ENCODE assay signal across 13 mouse cellular contexts in genomic region chr1:87206339-87206738, GRCm38 (mm10). TPM values are rescaled to one million over a fixed set of nuclear protein-coding genes. Genes with fewer than 3 reads are reported as not detected.
DNase-seq lines count a peak whose midpoint lies in the region; ATAC-seq lines count a peak whose summit lies in the region.
"Had no signal": no experiment of that assay in that cellular context is flagged by ENCODE, and none has a peak within 500 bp of the region (broad histone marks: within the 10 kb centered on the region; RNA-seq: fewer than 3 reads in every experiment).

No protein-coding gene starts in this region.

- H3K4me1 ChIP-seq in kidney, embryonic 14.5 days (ENCODE audit: control insufficient read depth, insufficient read depth, low read length) = 0 out of 2 replicates have a peak, but pooled peaks cover 5% of the 10 kb centered on the region
- H3K4me1 ChIP-seq: forebrain, embryonic 13.5 days; hindbrain, embryonic 13.5 days had no signal

- 0 out of 2 replicates have a peak, but pooled peaks have one; percentile 18 for ATAC-seq in kidney, embryonic 14.5 days (ENCODE audit: low FRiP score, low TSS enrichment)
- peak; percentile 45 for ATAC-seq in granulocyte monocyte progenitor cell, adult 5-6 weeks (replicated peaks; ENCODE audit: poor library complexity, severe bottlenecking)
- ATAC-seq: forebrain, embryonic 13.5 days; midbrain, embryonic 13.5 days; Patski had no signal

- no peaks in the 10 kb centered on the region for H3K9me3 ChIP-seq in kidney, embryonic 14.5 days (ENCODE audit: control insufficient read depth, low read length)
- H3K9me3 ChIP-seq: forebrain, embryonic 13.5 days; hindbrain, embryonic 13.5 days; midbrain, embryonic 13.5 days had no signal

- peak overlapping the region; percentile 2; the same call in 1 of the 2 replicates for H3K4me2 ChIP-seq in kidney, embryonic 14.5 days (replicated peaks; ENCODE audit: low read depth, low read length)
- H3K4me2 ChIP-seq: forebrain, embryonic 13.5 days; hindbrain, embryonic 13.5 days; midbrain, embryonic 13.5 days had no signal

- H3K36me3 ChIP-seq in kidney, embryonic 14.5 days (ENCODE audit: control insufficient read depth, insufficient read depth, low read length) = no peaks in the 10 kb centered on the region
- H3K36me3 ChIP-seq: hindbrain, embryonic 13.5 days; midbrain, embryonic 13.5 days had no signal

- no peak overlapping the region for H3K9ac ChIP-seq in kidney, embryonic 14.5 days (ENCODE audit: low read depth, low read length)
- H3K9ac ChIP-seq: forebrain, embryonic 13.5 days; hindbrain, embryonic 13.5 days; midbrain, embryonic 13.5 days had no signal

- no peak overlapping the region for H3K4me3 ChIP-seq in kidney, embryonic 14.5 days (ENCODE audit: low read length)
- H3K4me3 ChIP-seq: forebrain, embryonic 13.5 days; hindbrain, embryonic 13.5 days; midbrain, embryonic 13.5 days had no signal

- H3K27ac ChIP-seq in kidney, embryonic 14.5 days (ENCODE audit: low read depth, low read length) = no peak overlapping the region
- H3K27ac ChIP-seq: forebrain, embryonic 13.5 days; hindbrain, embryonic 13.5 days; midbrain, embryonic 13.5 days had no signal

- 20% methylated on average over 17 of the region's 17 CpGs for WGBS in kidney, embryonic 14.5 days

- no peaks in the 10 kb centered on the region; the same call in 1 of the 2 replicates for H3K27me3 ChIP-seq in kidney, embryonic 14.5 days (ENCODE audit: control insufficient read depth, insufficient read depth, low read length)

- DNase-seq in kidney, postnatal 10 days = no peak
- peak; percentile 38 for DNase-seq in thymus, postnatal 0 days (ENCODE audit: low spot score)
- no peak for DNase-seq in thymus, adult 18-20 months
- DNase-seq in thymus, postnatal 25 days = peak; percentile 25
- no peak for DNase-seq in frontal cortex, postnatal 25 days (ENCODE audit: low spot score in 2 of 2)
- DNase-seq in right cerebral cortex, postnatal 4 days = no peak

RNA-seq across cellular contexts. Expression of gene Chrng, which starts 1.9 kb away (rescaled TPM):
- polyA plus RNA-seq in kidney, embryonic 14.5 days (2014; fragmentation: Nextera tagmentation; extraction: Ambion mirVana) = 0.30 and 0.34 TPM in 2 replicates
- polyA plus RNA-seq in thymus, postnatal 0 days (2015; fragmentation: Nextera tagmentation; extraction: Ambion mirVana) = 0.53 and 0.70 TPM in 2 replicates
- total RNA-seq in granulocyte monocyte progenitor cell, adult 5-6 weeks (2014; fragmentation: Nextera tagmentation) = not detected in 2 replicates
- 0.05 TPM in 1 of 2 replicates, not detected in the other for total RNA-seq in granulocyte monocyte progenitor cell, adult 5-6 weeks (2017)
- total RNA-seq: left cerebral cortex, postnatal 25 days had no signal
- polyA plus RNA-seq: forebrain, embryonic 13.5 days; midbrain, embryonic 13.5 days; Patski had no signal

RNA-seq across cellular contexts. Expression of gene Eif4e2, which starts 7.4 kb away (rescaled TPM):
- 122 and 150 TPM in 2 replicates for polyA plus RNA-seq in kidney, embryonic 14.5 days (2014; fragmentation: Nextera tagmentation; extraction: Ambion mirVana)
- 167 and 170 TPM in 2 replicates for polyA plus RNA-seq in thymus, postnatal 0 days (2015; fragmentation: Nextera tagmentation; extraction: Ambion mirVana)
- 82.9 and 93.1 TPM in 2 replicates for total RNA-seq in granulocyte monocyte progenitor cell, adult 5-6 weeks (2014; fragmentation: Nextera tagmentation)
- 137 and 140 TPM in 2 replicates for total RNA-seq in granulocyte monocyte progenitor cell, adult 5-6 weeks (2017)

RNA-seq across cellular contexts. Expression of gene Chrnd, which starts 15.9 kb away (rescaled TPM):
- polyA plus RNA-seq in kidney, embryonic 14.5 days (2014; fragmentation: Nextera tagmentation; extraction: Ambion mirVana) = 0.13 and 0.62 TPM in 2 replicates
- 0.14 and 0.24 TPM in 2 replicates for polyA plus RNA-seq in thymus, postnatal 0 days (2015; fragmentation: Nextera tagmentation; extraction: Ambion mirVana)
- not detected in 2 replicates for total RNA-seq in granulocyte monocyte progenitor cell, adult 5-6 weeks (2014; fragmentation: Nextera tagmentation)
- not detected in 2 replicates for total RNA-seq in granulocyte monocyte progenitor cell, adult 5-6 weeks (2017)
- total RNA-seq: left cerebral cortex, postnatal 25 days had no signal
- polyA plus RNA-seq: forebrain, embryonic 13.5 days; midbrain, embryonic 13.5 days; Patski had no signal

RNA-seq across cellular contexts. Expression of gene Prss56, which starts 23.2 kb away (rescaled TPM):
- polyA plus RNA-seq in kidney, embryonic 14.5 days (2014; fragmentation: Nextera tagmentation; extraction: Ambion mirVana) = not detected in 2 replicates
- polyA plus RNA-seq in thymus, postnatal 0 days (2015; fragmentation: Nextera tagmentation; extraction: Ambion mirVana) = 0.10 and 0.36 TPM in 2 replicates
- not detected in 2 replicates for total RNA-seq in granulocyte monocyte progenitor cell, adult 5-6 weeks (2014; fragmentation: Nextera tagmentation)
- not detected in 2 replicates for total RNA-seq in granulocyte monocyte progenitor cell, adult 5-6 weeks (2017)
- polyA plus RNA-seq: midbrain, embryonic 13.5 days had no signal

RNA-seq across cellular contexts. Expression of gene Ecel1, which starts 50.0 kb away (rescaled TPM):
- 0.11 and 0.20 TPM in 2 replicates for polyA plus RNA-seq in kidney, embryonic 14.5 days (2014; fragmentation: Nextera tagmentation; extraction: Ambion mirVana)
- polyA plus RNA-seq in thymus, postnatal 0 days (2015; fragmentation: Nextera tagmentation; extraction: Ambion mirVana) = 0.32 and 0.55 TPM in 2 replicates
- not detected in 2 replicates for total RNA-seq in granulocyte monocyte progenitor cell, adult 5-6 weeks (2014; fragmentation: Nextera tagmentation)
- total RNA-seq in granulocyte monocyte progenitor cell, adult 5-6 weeks (2017) = not detected in 2 replicates

Comparison
In these comparisons a context has a peak if more than half of its experiments do, and no peak if none do; other contexts are left out.
1. DNase-seq: peak in thymus, postnatal 0 days (single experiment) and thymus, postnatal 25 days (single experiment); none in kidney, postnatal 10 days (single experiment), thymus, adult 18-20 months (0 of 2), frontal cortex, postnatal 25 days (0 of 2) and right cerebral cortex, postnatal 4 days (single experiment).